In the genomic region with DNA sequence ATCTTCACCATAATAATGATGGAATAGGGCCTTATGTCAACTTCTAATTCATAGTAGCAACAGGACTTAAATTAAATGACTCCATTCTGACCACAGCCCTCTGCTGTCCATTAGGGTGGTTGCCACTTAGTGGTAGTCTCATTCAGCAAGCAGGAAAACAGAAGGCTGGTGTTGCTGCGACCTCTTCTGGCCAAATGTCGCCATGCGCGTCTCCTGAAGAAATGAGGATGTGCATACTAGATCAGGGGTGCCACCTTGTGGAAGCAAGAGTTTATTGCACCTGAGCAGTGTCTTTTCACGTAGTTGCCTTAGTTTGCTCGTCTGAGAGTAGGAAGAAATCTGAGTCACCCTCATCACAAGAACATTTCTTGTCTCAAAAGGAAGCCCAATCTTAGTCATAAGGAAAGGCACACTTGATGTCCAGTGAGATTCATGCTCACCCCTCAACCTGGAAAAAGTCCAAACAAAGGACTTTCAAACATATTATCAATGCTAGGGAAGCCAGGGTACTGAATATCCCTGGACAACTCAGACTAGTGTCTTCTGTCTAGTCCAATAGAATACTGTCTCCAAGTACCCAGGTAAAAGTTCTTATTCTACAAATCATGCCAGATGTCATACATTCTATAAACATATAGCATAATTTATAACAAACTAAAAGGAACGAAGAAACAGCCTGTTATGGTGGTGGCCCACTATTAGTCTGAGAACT, we compare ENCODE assay signal across 8 mouse cellular contexts.
DNase-seq lines count a peak whose midpoint lies in the region; ATAC-seq and TF ChIP-seq lines count a peak whose summit lies in the region.

No protein-coding gene starts in this region.

- DNase-seq in G1E (ENCODE audit: low spot score), result peak; percentile 51
- peak; percentile 90 to 93 for DNase-seq in cerebellum, adult 18-20 months
- DNase-seq in forelimb bud, embryonic 11.5 days (ENCODE audit: low read depth, low spot score), result peak; percentile 95
- DNase-seq in heart, postnatal 4 days, result peak; percentile 95
- peak; percentile 92 for DNase-seq in layer of hippocampus, adult 2 months (ENCODE audit: low spot score in 2 of 2)
- peak; percentile 97 for DNase-seq in lung, embryonic 14.5 days
- peak; percentile 89 for DNase-seq in ovary, postnatal 10 days (ENCODE audit: low spot score)
- DNase-seq in thymus, postnatal 0 days (ENCODE audit: low spot score), result peak; percentile 92

- H3K27ac ChIP-seq in layer of hippocampus, adult 2 months, result no peak overlapping the region
- no peak overlapping the region for H3K27ac ChIP-seq in lung, embryonic 14.5 days (ENCODE audit: low read depth)

- peak; percentile 94 for ATAC-seq in G1E (ENCODE audit: extremely low read depth, insufficient number of reproducible peaks, low FRiP score, poor library complexity, severe bottlenecking)
- peak; percentile 95 for ATAC-seq in lung, embryonic 14.5 days (ENCODE audit: insufficient read depth)

- WGBS in lung, embryonic 14.5 days, result 15% methylated on average over 7 of the region's 7 CpGs

- H3K4me1 ChIP-seq in G1E (ENCODE audit: insufficient read depth, low read depth, low read length), result peaks cover 24% of the 10 kb centered on the region
- H3K4me1 ChIP-seq in lung, embryonic 14.5 days (ENCODE audit: insufficient read depth), result no peaks in the 10 kb centered on the region

- no peak overlapping the region for H3K9ac ChIP-seq in lung, embryonic 14.5 days

- H3K27me3 ChIP-seq in G1E (ENCODE audit: insufficient read depth, low read length), result no peaks in the 10 kb centered on the region
- H3K27me3 ChIP-seq in lung, embryonic 14.5 days (ENCODE audit: insufficient read depth, low read length), result no peaks in the 10 kb centered on the region

- peak; percentile 99 for TF ChIP-seq CTCF in G1E (IDR thresholded peaks at IDR 0.05; ENCODE audit: low read depth, low read length)
- TF ChIP-seq CTCF in layer of hippocampus, adult 2 months (conservative IDR thresholded peaks at IDR 0.05), result peak; percentile 95
- peak; percentile 100 for TF ChIP-seq CTCF in lung, embryonic 14.5 days (IDR thresholded peaks at IDR 0.05; ENCODE audit: low read depth)

- no peaks in the 10 kb centered on the region for H3K9me3 ChIP-seq in G1E (replicated peaks)
- no peaks in the 10 kb centered on the region for H3K9me3 ChIP-seq in lung, embryonic 14.5 days (ENCODE audit: low read depth, low read length)

- H3K36me3 ChIP-seq in G1E (replicated peaks), result no peaks in the 10 kb centered on the region
- no peaks in the 10 kb centered on the region for H3K36me3 ChIP-seq in lung, embryonic 14.5 days (ENCODE audit: insufficient read depth)

- no peak overlapping the region for H3K4me3 ChIP-seq in G1E (ENCODE audit: low read depth, low read length)
- no peak overlapping the region for H3K4me3 ChIP-seq in layer of hippocampus, adult 2 months
- no peak overlapping the region for H3K4me3 ChIP-seq in lung, embryonic 14.5 days (ENCODE audit: low read depth, low read length)

- no peak overlapping the region for H3K4me2 ChIP-seq in lung, embryonic 14.5 days
